Mouse (Mus musculus) embryo, embryonic 11.5 days (tissue): ENCODE data around the gene Pnmt.

ENCODE experiments used
- DNase-seq: peaks from one replicate; pipeline ENCODE4 v3.0.0-alpha.2; 2012; ENCODE audit warnings: low read depth, low spot score

Gene Pnmt

GRCm38 (mm10) chr11:98413731-98414130 lies 27.5 kb downstream of the Pnmt start:
- no peak for DNase-seq

GRCm38 (mm10) chr11:98414162-98414561 lies 27.9 kb downstream of the Pnmt start:
- no peak for DNase-seq

GRCm38 (mm10) chr11:98417074-98417473 lies 30.8 kb downstream of the Pnmt start:
- no peak for DNase-seq

GRCm38 (mm10) chr11:98418273-98418672 lies 32.0 kb downstream of the Pnmt start:
- no peak for DNase-seq

- no peak for DNase-seq
Measured at GRCm38 (mm10) chr11:98418939-98419547, 32.8 kb downstream of the Pnmt start.

- no peak for DNase-seq
Measured at GRCm38 (mm10) chr11:98426592-98426991, 40.3 kb downstream of the Pnmt start.

GRCm38 (mm10) chr11:98428436-98428835 lies 42.2 kb downstream of the Pnmt start:
- DNase-seq, result no peak

- DNase-seq, result no peak
Measured at GRCm38 (mm10) chr11:98431743-98432502, 45.7 kb downstream of the Pnmt start.

GRCm38 (mm10) chr11:98435723-98436122 lies 49.5 kb downstream of the Pnmt start:
- no peak for DNase-seq

GRCm38 (mm10) chr11:98437441-98437840 lies 51.2 kb downstream of the Pnmt start:
- DNase-seq, result no peak
